Mouse (Mus musculus): ENCODE measurements around the gene Zbed5. TPM values are rescaled to one million over a fixed set of nuclear protein-coding genes. Genes with fewer than 3 reads are reported as not detected.
A peak's percentile ranks its signal among the peaks of the same experiment; 100 is the strongest.
"Not testable (repeated sequence)": the region's sequence is repeated elsewhere in the genome, so short reads cannot be mapped to it uniquely, and the experiment has no call there.

The Zbed5 gene
- polyA plus RNA-seq, 1 experiment: 12.9 TPM

GRCm38 (mm10) chr5:129875098-129875497 lies 20.4 kb upstream of the Zbed5 start:
- H3K9ac ChIP-seq (ENCODE audit: low read depth, poor library complexity, severe bottlenecking): peak overlapping the region; percentile 52
- H3K27ac ChIP-seq (ENCODE audit: insufficient read depth, low read length): peak overlapping the region; percentile 8
- peak overlapping the region; percentile 31 for H3K4me3 ChIP-seq (ENCODE audit: low read depth, low read length)
- no peaks in the 10 kb centered on the region for H3K27me3 ChIP-seq (ENCODE audit: control insufficient read depth, insufficient read depth, low read length, poor library complexity, severe bottlenecking)
- H3K36me3 ChIP-seq (ENCODE audit: control insufficient read depth, insufficient read depth, low read length, poor library complexity, severe bottlenecking): no peaks in the 10 kb centered on the region
- no peaks in the 10 kb centered on the region for H3K4me1 ChIP-seq (ENCODE audit: control insufficient read depth, insufficient read depth, low read length)
- H3K9me3 ChIP-seq (replicated peaks; ENCODE audit: control insufficient read depth, insufficient read depth, low read length, poor library complexity, severe bottlenecking): no peaks in the 10 kb centered on the region
- TF ChIP-seq EP300 (IDR thresholded peaks at IDR 0.05; ENCODE audit: insufficient read depth, low read depth, low read length) (no peak), POLR2A (IDR thresholded peaks at IDR 0.05; ENCODE audit: insufficient read depth, low read length) (no peak), CTCF (IDR thresholded peaks at IDR 0.05; ENCODE audit: low read depth, low read length) (no peak)

GRCm38 (mm10) chr5:129877731-129878455 lies 17.6 kb upstream of the Zbed5 start:
- no peak overlapping the region for H3K9ac ChIP-seq (ENCODE audit: low read depth, poor library complexity, severe bottlenecking)
- H3K4me3 ChIP-seq (ENCODE audit: low read depth, low read length): no peak overlapping the region
- TF ChIP-seq EP300 (IDR thresholded peaks at IDR 0.05; ENCODE audit: insufficient read depth, low read depth, low read length): no peak
- no peak for TF ChIP-seq CTCF (IDR thresholded peaks at IDR 0.05; ENCODE audit: low read depth, low read length)
- TF ChIP-seq POLR2A (IDR thresholded peaks at IDR 0.05; ENCODE audit: insufficient read depth, low read length): no peak

GRCm38 (mm10) chr5:129878946-129879345 lies 16.6 kb upstream of the Zbed5 start:
- peaks cover 23% of the 10 kb centered on the region for H3K36me3 ChIP-seq (ENCODE audit: control insufficient read depth, insufficient read depth, low read length, poor library complexity, severe bottlenecking)
- TF ChIP-seq POLR2A (IDR thresholded peaks at IDR 0.05; ENCODE audit: insufficient read depth, low read length) (no peak), CTCF (IDR thresholded peaks at IDR 0.05; ENCODE audit: low read depth, low read length) (peak; percentile 68), EP300 (IDR thresholded peaks at IDR 0.05; ENCODE audit: insufficient read depth, low read depth, low read length) (no peak)
- H3K4me1 ChIP-seq (ENCODE audit: control insufficient read depth, insufficient read depth, low read length): no peaks in the 10 kb centered on the region
- no peak overlapping the region for H3K9ac ChIP-seq (ENCODE audit: low read depth, poor library complexity, severe bottlenecking)
- H3K27ac ChIP-seq (ENCODE audit: insufficient read depth, low read length): no peak overlapping the region
- H3K9me3 ChIP-seq (replicated peaks; ENCODE audit: control insufficient read depth, insufficient read depth, low read length, poor library complexity, severe bottlenecking): no peaks in the 10 kb centered on the region
- H3K4me3 ChIP-seq (ENCODE audit: low read depth, low read length): no peak overlapping the region
- no peaks in the 10 kb centered on the region for H3K27me3 ChIP-seq (ENCODE audit: control insufficient read depth, insufficient read depth, low read length, poor library complexity, severe bottlenecking)

More at GRCm38 (mm10) chr5:129877731-129878455, 17.6 kb upstream of the Zbed5 start:
- Histone ChIP-seq H3K9me3 (replicated peaks; ENCODE audit: control insufficient read depth, insufficient read depth, low read length, poor library complexity, severe bottlenecking) (no peaks in the 10 kb centered on the region), H3K4me1 (ENCODE audit: control insufficient read depth, insufficient read depth, low read length) (no peaks in the 10 kb centered on the region), H3K27me3 (ENCODE audit: control insufficient read depth, insufficient read depth, low read length, poor library complexity, severe bottlenecking) (no peaks in the 10 kb centered on the region), H3K27ac (ENCODE audit: insufficient read depth, low read length) (no peak overlapping the region), H3K36me3 (ENCODE audit: control insufficient read depth, insufficient read depth, low read length, poor library complexity, severe bottlenecking) (peaks cover 18% of the 10 kb centered on the region)

DNA sequence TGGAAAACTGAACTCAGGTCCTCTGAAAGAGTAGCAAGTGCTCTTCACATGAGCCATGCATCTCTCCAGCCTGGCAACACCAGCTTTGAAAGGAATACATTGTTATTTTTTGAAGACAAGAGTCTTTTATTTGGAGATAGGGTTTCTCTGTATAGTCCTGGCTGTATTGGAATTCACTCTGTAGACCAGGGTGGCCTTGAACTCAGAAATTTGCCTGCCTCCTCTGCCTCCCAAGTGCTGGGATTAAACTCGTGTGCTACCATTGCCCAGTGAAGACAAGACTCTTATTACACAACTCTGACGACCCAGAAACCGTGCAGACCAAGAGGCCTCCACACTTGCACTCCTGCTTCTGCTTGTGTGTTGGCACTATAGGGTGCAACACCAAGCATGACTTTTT lies 15.6 kb upstream of the Zbed5 start:
- H3K27ac ChIP-seq (ENCODE audit: insufficient read depth, low read length): no peak overlapping the region
- H3K36me3 ChIP-seq (ENCODE audit: control insufficient read depth, insufficient read depth, low read length, poor library complexity, severe bottlenecking): peaks cover 30% of the 10 kb centered on the region
- H3K4me3 ChIP-seq (ENCODE audit: low read depth, low read length): no peak overlapping the region
- no peak for TF ChIP-seq CTCF (IDR thresholded peaks at IDR 0.05; ENCODE audit: low read depth, low read length)
- no peak for TF ChIP-seq EP300 (IDR thresholded peaks at IDR 0.05; ENCODE audit: insufficient read depth, low read depth, low read length)
- TF ChIP-seq POLR2A (IDR thresholded peaks at IDR 0.05; ENCODE audit: insufficient read depth, low read length): no peak
- no peak overlapping the region for H3K9ac ChIP-seq (ENCODE audit: low read depth, poor library complexity, severe bottlenecking)
- no peaks in the 10 kb centered on the region for H3K27me3 ChIP-seq (ENCODE audit: control insufficient read depth, insufficient read depth, low read length, poor library complexity, severe bottlenecking)
- H3K4me1 ChIP-seq (ENCODE audit: control insufficient read depth, insufficient read depth, low read length): no peaks in the 10 kb centered on the region
- no peaks in the 10 kb centered on the region for H3K9me3 ChIP-seq (replicated peaks; ENCODE audit: control insufficient read depth, insufficient read depth, low read length, poor library complexity, severe bottlenecking)

DNA sequence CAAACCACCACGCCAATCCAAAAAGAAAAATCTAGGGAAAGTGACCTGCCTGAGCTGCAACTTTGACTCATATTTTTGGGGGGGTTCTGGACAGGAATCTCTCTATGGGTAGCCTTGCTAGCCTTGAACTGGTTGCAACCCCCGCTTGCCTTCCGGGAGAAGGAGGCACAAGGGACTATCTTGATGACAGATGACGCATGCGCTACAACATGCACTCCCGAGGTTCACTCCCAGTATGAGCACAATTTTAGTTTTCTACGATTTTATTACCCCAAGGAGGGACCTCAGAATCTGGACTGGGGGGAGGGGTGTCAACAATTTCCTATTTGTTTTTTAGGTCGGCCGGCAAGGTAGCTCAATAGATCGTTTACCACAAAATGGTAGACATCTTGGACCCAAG lies 9.3 kb upstream of the Zbed5 start:
- Histone ChIP-seq H3K36me3 (ENCODE audit: control insufficient read depth, insufficient read depth, low read length, poor library complexity, severe bottlenecking) (peaks cover 29% of the 10 kb centered on the region), H3K27me3 (ENCODE audit: control insufficient read depth, insufficient read depth, low read length, poor library complexity, severe bottlenecking) (no peaks in the 10 kb centered on the region), H3K27ac (ENCODE audit: insufficient read depth, low read length) (no peak overlapping the region), H3K4me3 (ENCODE audit: low read depth, low read length) (peak overlapping the region; percentile 86), H3K9ac (ENCODE audit: low read depth, poor library complexity, severe bottlenecking) (peak overlapping the region; percentile 91), H3K9me3 (replicated peaks; ENCODE audit: control insufficient read depth, insufficient read depth, low read length, poor library complexity, severe bottlenecking) (no peaks in the 10 kb centered on the region), H3K4me1 (ENCODE audit: control insufficient read depth, insufficient read depth, low read length) (no peaks in the 10 kb centered on the region)
- TF ChIP-seq CTCF (IDR thresholded peaks at IDR 0.05; ENCODE audit: low read depth, low read length) (no peak), POLR2A (IDR thresholded peaks at IDR 0.05; ENCODE audit: insufficient read depth, low read length) (no peak), EP300 (IDR thresholded peaks at IDR 0.05; ENCODE audit: insufficient read depth, low read depth, low read length) (no peak)

DNA sequence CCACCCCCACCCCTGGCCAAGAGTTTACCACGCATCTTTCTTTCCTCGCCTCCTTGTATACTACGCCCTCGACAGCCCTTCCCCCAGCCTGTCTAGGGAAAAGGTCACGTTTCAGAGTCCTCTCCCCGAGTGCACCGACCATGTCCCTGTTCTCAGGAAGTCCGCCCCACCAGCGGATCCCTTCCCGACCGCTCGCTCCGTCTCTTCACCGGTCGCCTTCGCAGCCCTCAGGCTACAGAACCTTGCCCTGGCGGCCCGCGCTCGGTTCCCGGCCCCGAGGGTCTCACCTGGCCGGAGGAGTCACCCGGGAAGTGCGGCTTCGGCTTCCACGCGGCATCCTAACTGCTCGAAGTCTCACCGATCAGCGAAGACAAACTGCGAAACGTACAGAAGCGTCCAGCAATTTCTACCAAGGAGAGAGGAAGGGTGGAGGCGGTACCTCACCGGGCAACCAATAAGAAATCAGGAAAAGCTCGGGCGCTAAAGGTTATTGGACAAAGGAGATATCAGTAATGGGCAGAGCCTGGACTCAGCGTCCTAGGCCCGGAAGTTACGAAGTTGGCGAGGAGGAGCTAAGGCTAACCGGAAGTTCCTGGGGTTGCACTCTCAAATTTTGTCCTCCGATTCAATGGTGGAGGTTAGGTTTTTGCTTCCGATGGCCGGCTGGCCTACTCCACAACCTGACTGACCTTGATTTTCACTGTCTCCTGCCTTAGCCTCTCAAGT lies 8.4 kb upstream of the Zbed5 start, which contains the start of gene Chchd2:
TSS of gene Chchd2 (minus strand) at position 560 of the 726 bp plus-strand sequence.
- H3K4me1 ChIP-seq (ENCODE audit: control insufficient read depth, insufficient read depth, low read length): no peaks in the 10 kb centered on the region
- peak; percentile 86 for TF ChIP-seq POLR2A (IDR thresholded peaks at IDR 0.05; ENCODE audit: insufficient read depth, low read length)
- TF ChIP-seq EP300 (IDR thresholded peaks at IDR 0.05; ENCODE audit: insufficient read depth, low read depth, low read length): no peak
- peak within 1 kb of the TSS; percentile 69 for H3K27ac ChIP-seq (ENCODE audit: insufficient read depth, low read length)
- peak within 1 kb of the TSS; percentile 86 for H3K4me3 ChIP-seq (ENCODE audit: low read depth, low read length)
- peak within 1 kb of the TSS; percentile 91 for H3K9ac ChIP-seq (ENCODE audit: low read depth, poor library complexity, severe bottlenecking)
- peaks cover 21% of the 10 kb centered on the region for H3K36me3 ChIP-seq (ENCODE audit: control insufficient read depth, insufficient read depth, low read length, poor library complexity, severe bottlenecking)
- no peaks in the 10 kb centered on the region for H3K9me3 ChIP-seq (replicated peaks; ENCODE audit: control insufficient read depth, insufficient read depth, low read length, poor library complexity, severe bottlenecking)
- H3K27me3 ChIP-seq (ENCODE audit: control insufficient read depth, insufficient read depth, low read length, poor library complexity, severe bottlenecking): no peaks in the 10 kb centered on the region

- H3K9ac ChIP-seq (ENCODE audit: low read depth, poor library complexity, severe bottlenecking); H3K27me3 ChIP-seq (ENCODE audit: control insufficient read depth, insufficient read depth, low read length, poor library complexity, severe bottlenecking); H3K36me3 ChIP-seq (ENCODE audit: control insufficient read depth, insufficient read depth, low read length, poor library complexity, severe bottlenecking); H3K27ac ChIP-seq (ENCODE audit: insufficient read depth, low read length); H3K9me3 ChIP-seq (replicated peaks; ENCODE audit: control insufficient read depth, insufficient read depth, low read length, poor library complexity, severe bottlenecking); H3K4me3 ChIP-seq (ENCODE audit: low read depth, low read length); H3K4me1 ChIP-seq (ENCODE audit: control insufficient read depth, insufficient read depth, low read length): not testable (repeated sequence)
Measured at GRCm38 (mm10) chr5:129890390-129890789, 5.1 kb upstream of the Zbed5 start.
